Mouse (Mus musculus): ENCODE measurements around the gene Cd37. TPM values are rescaled to one million over a fixed set of nuclear protein-coding genes. Genes with fewer than 3 reads are reported as not detected.

Gene Cd37
- total RNA-seq, 2 experiments from 2014 or later: 5.0 to 5.9 TPM

- intact Hi-C loops (cut with DNase I): no loop called here
- no peak for DNase-seq (ENCODE audit: low spot score in 2 of 2)
Measured at GRCm38 (mm10) chr7:45212356-45212755, 26.6 kb downstream of the Cd37 start.

GRCm38 (mm10) chr7:45211851-45212251 is 27.1 kb downstream of the Cd37 start, which contains the start of gene Dkkl1:
Dkkl1 (minus strand) TSS chr7:45212147.
- intact Hi-C loops (cut with DNase I): no loop called here
- no peak for DNase-seq (ENCODE audit: low spot score in 2 of 2)

GRCm38 (mm10) chr7:45211070-45211469 is 27.8 kb downstream of the Cd37 start:
- no peak for DNase-seq (ENCODE audit: low spot score in 2 of 2)
- intact Hi-C loops (cut with DNase I): no loop called here

GRCm38 (mm10) chr7:45208260-45208659 is 30.7 kb downstream of the Cd37 start:
- intact Hi-C loops (cut with DNase I): no loop called here
- no peak for DNase-seq (ENCODE audit: low spot score in 2 of 2)

- intact Hi-C loops (cut with DNase I): no loop called here
- peak; percentile 90 to 91 for DNase-seq (ENCODE audit: low spot score in 2 of 2)
Measured at GRCm38 (mm10) chr7:45204380-45205143, 34.4 kb downstream of the Cd37 start, which contains the start of gene Ccdc155. Ccdc155 (minus strand) TSS chr7:45204892.

- no peak for DNase-seq (ENCODE audit: low spot score in 2 of 2)
- intact Hi-C loops (cut with DNase I): no loop called here
Measured at GRCm38 (mm10) chr7:45202654-45203053, 36.3 kb downstream of the Cd37 start.

- DNase-seq (ENCODE audit: low spot score in 2 of 2): peak; percentile 64 to 75
- intact Hi-C loops (cut with DNase I): no loop called here
Measured at GRCm38 (mm10) chr7:45198961-45199360, 40.0 kb downstream of the Cd37 start.

- intact Hi-C loops (cut with DNase I): no loop called here
- peak; percentile 69 to 75 for DNase-seq (ENCODE audit: low spot score in 2 of 2)
Measured at GRCm38 (mm10) chr7:45198435-45198834, 40.5 kb downstream of the Cd37 start.

GRCm38 (mm10) chr7:45196994-45197393 is 41.9 kb downstream of the Cd37 start:
- intact Hi-C loops (cut with DNase I): loop anchor here (2.0 kb wide), 1 partner anchor 34 kb away; the partner anchor contains the start of gene Slc17a7
- DNase-seq (ENCODE audit: low spot score in 2 of 2): no peak

GRCm38 (mm10) chr7:45196176-45196535 is 42.8 kb downstream of the Cd37 start:
- intact Hi-C loops (cut with DNase I): loop anchor here (2.0 kb wide), 1 partner anchor 33 kb away; the partner anchor contains the start of gene Slc17a7
- no peak for DNase-seq (ENCODE audit: low spot score in 2 of 2)

- intact Hi-C loops (cut with DNase I): loop anchor here (2.0 kb wide), 1 partner anchor 33 kb away; the partner anchor contains the start of gene Slc17a7
- no peak for DNase-seq (ENCODE audit: low spot score in 2 of 2)
Measured at GRCm38 (mm10) chr7:45195341-45196175, 43.4 kb downstream of the Cd37 start.

- no peak for DNase-seq (ENCODE audit: low spot score in 2 of 2)
- intact Hi-C loops (cut with DNase I): no loop called here
Measured at GRCm38 (mm10) chr7:45193871-45194785, 44.8 kb downstream of the Cd37 start.

GRCm38 (mm10) chr7:45193406-45193805 is 45.5 kb downstream of the Cd37 start:
- intact Hi-C loops (cut with DNase I): no loop called here
- no peak for DNase-seq (ENCODE audit: low spot score in 2 of 2)

- DNase-seq (ENCODE audit: low spot score in 2 of 2): no peak
- intact Hi-C loops (cut with DNase I): no loop called here
Measured at GRCm38 (mm10) chr7:45192585-45193310, 46.2 kb downstream of the Cd37 start.

GRCm38 (mm10) chr7:45191803-45192363 is 47.0 kb downstream of the Cd37 start:
- DNase-seq (ENCODE audit: low spot score in 2 of 2): no peak
- intact Hi-C loops (cut with DNase I): loop anchor here (2.0 kb wide), 1 partner anchor 41 kb away; no protein-coding TSS in a partner anchor

- intact Hi-C loops (cut with DNase I): loop anchor here (2.0 kb wide), 1 partner anchor 42 kb away; no protein-coding TSS in a partner anchor
- no peak for DNase-seq (ENCODE audit: low spot score in 2 of 2)
Measured at GRCm38 (mm10) chr7:45191161-45191560, 47.8 kb downstream of the Cd37 start.

- DNase-seq (ENCODE audit: low spot score in 2 of 2): no peak
- intact Hi-C loops (cut with DNase I): loop anchor here (2.0 kb wide), 1 partner anchor 43 kb away; no protein-coding TSS in a partner anchor
Measured at GRCm38 (mm10) chr7:45190186-45190585, 48.7 kb downstream of the Cd37 start.

- intact Hi-C loops (cut with DNase I): no loop called here
- peak; percentile 73 to 80 for DNase-seq (ENCODE audit: low spot score in 2 of 2)
Measured at GRCm38 (mm10) chr7:45189600-45189999, 49.3 kb downstream of the Cd37 start.
